In the genomic region with DNA sequence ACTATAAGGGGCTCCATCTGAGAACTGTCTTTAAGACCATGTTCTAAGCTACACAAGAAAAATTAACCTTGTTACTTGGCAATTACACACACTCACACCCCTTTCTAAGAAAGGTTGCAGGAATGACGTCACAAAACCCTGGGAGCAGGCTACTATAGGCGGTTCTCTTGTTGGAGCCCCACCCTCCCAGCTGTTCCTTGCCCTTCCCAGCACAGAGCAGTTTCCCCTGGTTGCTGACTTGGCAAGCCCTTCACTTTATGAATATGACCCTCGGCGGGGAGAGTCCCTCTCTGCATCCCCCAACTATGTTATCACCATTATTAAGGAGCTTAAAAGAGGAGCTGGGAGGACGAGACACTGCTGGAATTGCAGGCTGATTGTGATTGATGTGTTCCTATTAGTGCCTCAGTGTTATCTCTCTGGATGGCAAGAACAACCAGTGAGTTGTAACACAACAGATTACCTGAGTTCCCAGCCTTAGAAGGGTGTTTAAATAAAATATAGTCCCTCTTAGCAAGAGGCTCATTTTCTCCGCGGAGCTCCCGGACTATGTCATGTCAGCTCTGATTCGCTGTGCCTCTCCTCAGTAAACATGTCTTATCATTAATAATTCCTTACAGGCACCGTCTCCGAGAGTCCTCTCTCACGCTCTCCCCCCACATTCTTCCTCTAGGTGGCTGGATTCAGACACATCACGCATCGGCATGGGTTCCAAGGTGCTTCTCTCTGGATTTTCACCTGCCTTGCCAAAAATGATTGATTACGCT, we compare ENCODE assay signal across 12 mouse cellular contexts.
A peak's percentile ranks its signal among the peaks of the same experiment; 100 is the strongest.
DNase-seq lines count a peak whose midpoint lies in the region; ATAC-seq lines count a peak whose summit lies in the region.
"Had no signal": no experiment of that assay in that cellular context is flagged by ENCODE, and none has a peak within 500 bp of the region (broad histone marks: within the 10 kb centered on the region; RNA-seq: fewer than 3 reads in every experiment).

No protein-coding gene starts in this region.

- DNase-seq in heart, postnatal 4 days = peak; percentile 7
- DNase-seq in heart, adult 9 months (ENCODE audit: low spot score in 2 of 2) = no peak
- peak; percentile 37 for DNase-seq in embryonic facial prominence, embryonic 14.5 days (ENCODE audit: low spot score)
- DNase-seq in cerebellum, adult 9-11 months = no peak
- no peak for DNase-seq in ovary, postnatal 10 days (ENCODE audit: low spot score)
- DNase-seq: gastrocnemius, postnatal 36 days; kidney, adult 8-10 months had no signal

- WGBS in embryonic facial prominence, embryonic 14.5 days = 65% methylated on average over 15 of the region's 15 CpGs
- WGBS in intestine, embryonic 15.5 days = 25% methylated on average over 15 of the region's 15 CpGs
- WGBS in neural tube, embryonic 13.5 days = 40% methylated on average over 15 of the region's 15 CpGs

- H3K4me2 ChIP-seq in embryonic facial prominence, embryonic 14.5 days (ENCODE audit: low read depth, low read length) = no peak overlapping the region
- 0 out of 2 replicates have a peak overlapping the region, but pooled peaks have one; percentile 28 for H3K4me2 ChIP-seq in intestine, embryonic 15.5 days (replicated peaks)
- peak overlapping the region; percentile 28; the same call in 1 of the 2 replicates for H3K4me2 ChIP-seq in neural tube, embryonic 13.5 days
- H3K4me2 ChIP-seq: limb, embryonic 15.5 days had no signal

- H3K36me3 ChIP-seq in embryonic facial prominence, embryonic 14.5 days (ENCODE audit: control insufficient read depth, insufficient read depth, low read length) = no peaks in the 10 kb centered on the region
- H3K36me3 ChIP-seq in intestine, embryonic 15.5 days = no peaks in the 10 kb centered on the region
- no peaks in the 10 kb centered on the region for H3K36me3 ChIP-seq in neural tube, embryonic 13.5 days
- H3K36me3 ChIP-seq: limb, embryonic 15.5 days had no signal

- no peak for ATAC-seq in embryonic facial prominence, embryonic 14.5 days (ENCODE audit: low read depth)
- peak; percentile 74 for ATAC-seq in intestine, embryonic 15.5 days
- peak; percentile 83 for ATAC-seq in neural tube, embryonic 13.5 days (ENCODE audit: low read depth)
- ATAC-seq: forebrain, embryonic 14.5 days had no signal

- H3K9ac ChIP-seq in embryonic facial prominence, embryonic 14.5 days (ENCODE audit: low read depth, low read length) = no peak overlapping the region
- H3K9ac ChIP-seq in intestine, embryonic 15.5 days = no peak overlapping the region
- H3K9ac ChIP-seq in neural tube, embryonic 13.5 days = no peak overlapping the region
- H3K9ac ChIP-seq: limb, embryonic 15.5 days had no signal

- no peak overlapping the region for H3K4me3 ChIP-seq in embryonic facial prominence, embryonic 14.5 days (ENCODE audit: low read depth, low read length)
- H3K4me3 ChIP-seq in intestine, embryonic 15.5 days (replicated peaks) = no peak overlapping the region
- no peak overlapping the region for H3K4me3 ChIP-seq in neural tube, embryonic 13.5 days
- H3K4me3 ChIP-seq: limb, embryonic 15.5 days; megakaryocyte, embryonic 14.5 days had no signal

- no peaks in the 10 kb centered on the region for H3K27me3 ChIP-seq in embryonic facial prominence, embryonic 14.5 days (replicated peaks; ENCODE audit: control insufficient read depth, insufficient read depth, low read length)
- no peaks in the 10 kb centered on the region for H3K27me3 ChIP-seq in intestine, embryonic 15.5 days (replicated peaks)
- H3K27me3 ChIP-seq in neural tube, embryonic 13.5 days = no peaks in the 10 kb centered on the region
- H3K27me3 ChIP-seq: limb, embryonic 15.5 days; megakaryocyte, embryonic 14.5 days had no signal

- no peaks in the 10 kb centered on the region for H3K9me3 ChIP-seq in embryonic facial prominence, embryonic 14.5 days (ENCODE audit: control insufficient read depth, low read length)
- H3K9me3 ChIP-seq in intestine, embryonic 15.5 days = no peaks in the 10 kb centered on the region
- no peaks in the 10 kb centered on the region for H3K9me3 ChIP-seq in neural tube, embryonic 13.5 days
- H3K9me3 ChIP-seq: limb, embryonic 15.5 days; megakaryocyte, embryonic 14.5 days had no signal

- no peak overlapping the region for H3K27ac ChIP-seq in embryonic facial prominence, embryonic 14.5 days (replicated peaks; ENCODE audit: low read depth, low read length)
- H3K27ac ChIP-seq in intestine, embryonic 15.5 days = no peak overlapping the region
- peak overlapping the region; percentile 76 for H3K27ac ChIP-seq in neural tube, embryonic 13.5 days (replicated peaks)
- H3K27ac ChIP-seq: limb, embryonic 15.5 days had no signal

- H3K4me1 ChIP-seq in embryonic facial prominence, embryonic 14.5 days (ENCODE audit: control insufficient read depth, insufficient read depth, low read length) = no peaks in the 10 kb centered on the region
- 0 out of 2 replicates have a peak, but pooled peaks cover 4% of the 10 kb centered on the region for H3K4me1 ChIP-seq in intestine, embryonic 15.5 days (replicated peaks)
- H3K4me1 ChIP-seq in neural tube, embryonic 13.5 days (replicated peaks) = peaks cover 22% of the 10 kb centered on the region
- H3K4me1 ChIP-seq: limb, embryonic 15.5 days; megakaryocyte, embryonic 14.5 days had no signal

Comparison
In these comparisons a context has a peak if more than half of its experiments do, and no peak if none do; other contexts are left out.
1. DNase-seq: peak in heart, postnatal 4 days (single experiment) and embryonic facial prominence, embryonic 14.5 days (single experiment); none in heart, adult 9 months (0 of 2), cerebellum, adult 9-11 months (single experiment) and ovary, postnatal 10 days (single experiment).